Mouse (Mus musculus) CH12.LX (cell line): ENCODE measurements around the gene Sae1. TPM values are rescaled to one million over a fixed set of nuclear protein-coding genes. Genes with fewer than 3 reads are reported as not detected.

Experiments used
- DNase-seq: peaks from one replicate; pipeline ENCODE4 v3.0.0-alpha.2; 2013; ENCODE audit errors: extremely low read depth
- H3K27ac ChIP-seq: 2 replicates; pipeline ENCODE4 v1.5.1; 2012; ENCODE audit warnings: low read depth, mild to moderate bottlenecking, control low read depth, moderate library complexity; ENCODE audit not compliant: insufficient read depth
- H3K27me3 ChIP-seq: replicated peaks from 2 replicates; pipeline ENCODE3; 2012; ENCODE audit warnings: inconsistent platforms
- H3K36me3 ChIP-seq, 2 experiments: replicated peaks in 1 of 2; 2 replicates each; pipeline versions ENCODE3 to v1.6.1; 2012; ENCODE audit warnings: inconsistent platforms in 1 of 2, low read length in 1 of 2, mild to moderate bottlenecking in 1 of 2, mixed read lengths in 1 of 2, moderate library complexity in 1 of 2; ENCODE audit not compliant: control insufficient read depth in 1 of 2, insufficient read depth in 1 of 2
- H3K4me1 ChIP-seq, 2 experiments: 2 replicates each; pipeline ENCODE4 v1.6.1; 2012; ENCODE audit warnings: inconsistent platforms in 1 of 2, moderate library complexity in 1 of 2; ENCODE audit not compliant: insufficient read depth in 2 of 2, control insufficient read depth in 1 of 2
- H3K4me2 ChIP-seq: 2 replicates; pipeline ENCODE4 v1.6.1; 2012; ENCODE audit warnings: low read depth, mild to moderate bottlenecking, control low read depth; ENCODE audit not compliant: poor library complexity, insufficient read depth, severe bottlenecking
- H3K4me3 ChIP-seq, 3 experiments: fragments of 150-350 bp in 1 of 3; sonication (generic) in 1 of 3; replicated peaks in 1 of 3; 2 replicates each; pipeline versions ENCODE3 to v1.5.1; 2011 to 2012; ENCODE audit warnings: low read depth in 2 of 3, low read length in 2 of 3, mild to moderate bottlenecking in 2 of 3, moderate library complexity in 2 of 3, control low read depth in 1 of 3, improper control_type of control experiment in 1 of 3, inconsistent platforms in 1 of 3, mixed read lengths in 1 of 3; ENCODE audit not compliant: poor library complexity in 1 of 3
- H3K79me2 ChIP-seq: replicated peaks from 2 replicates; pipeline ENCODE4 v1.6.1; 2012; ENCODE audit warnings: mild to moderate bottlenecking, moderate library complexity; ENCODE audit not compliant: control insufficient read depth, poor library complexity, insufficient read depth, severe bottlenecking; ENCODE audit errors: extremely low read depth
- H3K9ac ChIP-seq: 2 replicates; pipeline ENCODE4 v1.6.1; 2012; ENCODE audit warnings: low read depth, mild to moderate bottlenecking, control low read depth, moderate library complexity; ENCODE audit not compliant: insufficient read depth
- H3K9me3 ChIP-seq: replicated peaks from 2 replicates; pipeline ENCODE3; 2012; ENCODE audit warnings: low read length, inconsistent platforms, mixed read lengths
- BHLHE40 ChIP-seq: IDR thresholded peaks from 2 replicates; pipeline ENCODE4 v1.6.1; 2011; ENCODE audit warnings: mild to moderate bottlenecking, low read depth, low read length, improper control_type of control experiment
- CHD1 ChIP-seq: IDR thresholded peaks from 2 replicates; pipeline ENCODE4 v1.6.1; 2012; ENCODE audit warnings: low read depth, low read length, improper control_type of control experiment, inconsistent platforms
- CHD2 ChIP-seq: IDR thresholded peaks from 2 replicates; pipeline ENCODE4 v1.6.1; 2011; ENCODE audit warnings: low read length, improper control_type of control experiment
- E2F4 ChIP-seq: IDR thresholded peaks from 2 replicates; pipeline ENCODE4 v1.6.1; 2011; ENCODE audit warnings: low read depth, low read length, improper control_type of control experiment; ENCODE audit not compliant: insufficient replicate concordance
- ELF1 ChIP-seq: IDR thresholded peaks from 2 replicates; pipeline ENCODE4 v1.6.1; 2014; ENCODE audit warnings: low read depth, mild to moderate bottlenecking, inconsistent platforms, low read length, improper control_type of control experiment
- ETS1 ChIP-seq: conservative IDR thresholded peaks from 2 replicates; pipeline ENCODE4 v1.6.1; 2012; ENCODE audit warnings: low read depth, mild to moderate bottlenecking, inconsistent platforms, low read length, improper control_type of control experiment, moderate library complexity
- GABPA ChIP-seq: IDR thresholded peaks from 2 replicates; pipeline ENCODE4 v1.6.1; 2012; ENCODE audit warnings: low read depth, low read length, improper control_type of control experiment, inconsistent platforms; ENCODE audit not compliant: insufficient replicate concordance
- HCFC1 ChIP-seq: IDR thresholded peaks from 2 replicates; pipeline ENCODE4 v1.6.1; 2012; ENCODE audit warnings: low read depth, mild to moderate bottlenecking, inconsistent platforms, low read length, improper control_type of control experiment
- IRF4 ChIP-seq: IDR thresholded peaks from 2 replicates; pipeline ENCODE4 v1.6.1; 2014; ENCODE audit warnings: low read depth, mild to moderate bottlenecking, inconsistent platforms, low read length, improper control_type of control experiment
- JUN ChIP-seq: IDR thresholded peaks from 2 replicates; pipeline ENCODE4 v1.6.1; 2011; ENCODE audit warnings: low read depth, mild to moderate bottlenecking, low read length, improper control_type of control experiment, moderate library complexity; ENCODE audit not compliant: insufficient read depth
- JUND ChIP-seq: conservative IDR thresholded peaks from 2 replicates; pipeline ENCODE4 v1.6.1; 2011; ENCODE audit warnings: low read depth, low read length, improper control_type of control experiment
- KAT2A ChIP-seq: IDR thresholded peaks from 2 replicates; pipeline ENCODE4 v1.6.1; 2012; ENCODE audit warnings: low read length, improper control_type of control experiment, inconsistent platforms; ENCODE audit not compliant: insufficient replicate concordance
- MAFK ChIP-seq: IDR thresholded peaks from 2 replicates; pipeline ENCODE4 v1.6.1; 2011; ENCODE audit warnings: low read length, improper control_type of control experiment; ENCODE audit not compliant: insufficient replicate concordance
- MAX ChIP-seq: IDR thresholded peaks from 2 replicates; pipeline ENCODE4 v1.6.1; 2011; ENCODE audit warnings: low read length, improper control_type of control experiment
- MAZ ChIP-seq: IDR thresholded peaks from 2 replicates; pipeline ENCODE4 v1.6.1; 2012; ENCODE audit warnings: low read depth, mild to moderate bottlenecking, inconsistent platforms, low read length, improper control_type of control experiment, moderate library complexity
- MEF2A ChIP-seq: IDR thresholded peaks from 2 replicates; pipeline ENCODE4 v1.6.1; 2014; ENCODE audit warnings: low read depth, mild to moderate bottlenecking, inconsistent platforms, low read length, improper control_type of control experiment, borderline replicate concordance
- MXI1 ChIP-seq: IDR thresholded peaks from 2 replicates; pipeline ENCODE4 v1.6.1; 2011; ENCODE audit warnings: mild to moderate bottlenecking, low read depth, low read length, improper control_type of control experiment
- NRF1 ChIP-seq: IDR thresholded peaks from 2 replicates; pipeline ENCODE4 v1.6.1; 2014; ENCODE audit warnings: low read depth, mild to moderate bottlenecking, inconsistent platforms, low read length, improper control_type of control experiment, moderate library complexity
- POLR2A ChIP-seq: IDR thresholded peaks from 2 replicates; pipeline ENCODE4 v1.6.1; 2011; ENCODE audit warnings: low read depth, mild to moderate bottlenecking, improper control_type of control experiment, low read length
- POLR2AphosphoS2 ChIP-seq: IDR thresholded peaks from 2 replicates; pipeline ENCODE4 v1.6.1; 2011; ENCODE audit warnings: low read depth, low read length, improper control_type of control experiment
- RAD21 ChIP-seq: IDR thresholded peaks from 2 replicates; pipeline ENCODE4 v1.6.1; 2011; ENCODE audit warnings: low read depth, mild to moderate bottlenecking, low read length, improper control_type of control experiment, moderate library complexity
- RCOR1 ChIP-seq: conservative IDR thresholded peaks from 2 replicates; pipeline ENCODE4 v1.6.1; 2012; ENCODE audit warnings: low read depth, mild to moderate bottlenecking, inconsistent platforms, low read length, improper control_type of control experiment
- SMC3 ChIP-seq: IDR thresholded peaks from 2 replicates; pipeline ENCODE4 v1.6.1; 2011; ENCODE audit warnings: low read depth, low read length, improper control_type of control experiment
- TBP ChIP-seq: conservative IDR thresholded peaks from 2 replicates; pipeline ENCODE4 v1.6.1; 2011; ENCODE audit warnings: low read depth, low read length, improper control_type of control experiment
- UBTF ChIP-seq: IDR thresholded peaks from 2 replicates; pipeline ENCODE4 v1.6.1; 2012; ENCODE audit warnings: low read depth, mild to moderate bottlenecking, inconsistent platforms, low read length, improper control_type of control experiment, moderate library complexity
- USF1 ChIP-seq: IDR thresholded peaks from 2 replicates; pipeline ENCODE4 v1.6.1; 2014; ENCODE audit warnings: low read depth, mild to moderate bottlenecking, inconsistent platforms, low read length, improper control_type of control experiment
- USF2 ChIP-seq: conservative IDR thresholded peaks from 2 replicates; pipeline ENCODE4 v1.6.1; 2011; ENCODE audit warnings: low read depth, low read length, improper control_type of control experiment
- ZC3H11A ChIP-seq: IDR thresholded peaks from 2 replicates; pipeline ENCODE4 v1.6.1; 2012; ENCODE audit warnings: low read depth, mild to moderate bottlenecking, inconsistent platforms, low read length, improper control_type of control experiment
- ZNF384 ChIP-seq: IDR thresholded peaks from 2 replicates; pipeline ENCODE4 v1.6.1; 2012; ENCODE audit warnings: low read depth, low read length, improper control_type of control experiment, inconsistent platforms
- dilution Hi-C: fragments of 300-500 bp; cut with MboI; formaldehyde crosslinking; loops from 2 replicates; pipeline ENCODE4 v1.14.3; 2020; ENCODE audit warnings: low sequenced_read_pairs; ENCODE audit not compliant: extremely low pct_unique_long_range_greater_than_20kb, extremely low pct_ligation_motif_present
- in situ Hi-C: fragments of 300-500 bp; cut with MboI; formaldehyde crosslinking; loops from 3 replicates; pipeline ENCODE4 v1.14.3; 2019; ENCODE audit warnings: low sequenced_read_pairs, low pct_ligation_motif_present, low pct_unique_long_range_greater_than_20kb, mixed read lengths
- polyA plus RNA-seq: library from polyadenylated mRNA; unstranded; fragments of >175 nt; gene quantifications from 2 replicates; pipeline ENCODE4 v1.2.1, GENCODE M21; 2012; ENCODE audit warnings: low read depth; ENCODE audit not compliant: insufficient read length
- total RNA-seq, 2 experiments: library from RNA; depleted of rRNA; stranded (reverse); fragments of 300-350 nt in 1 of 2; fragments of >200 nt in 1 of 2; gene quantifications; 2 replicates each; pipeline ENCODE4 v1.2.3; 2012 to 2014

Gene Sae1
- total and polyA plus RNA-seq, 3 experiments = 146 to 271 (median 160) TPM

GRCm38 (mm10) chr7:16287016-16287415 is 100.6 kb downstream of the Sae1 start:
- Histone ChIP-seq H3K27ac (no peak overlapping the region), H3K4me1 (peaks cover 0 to 14% of the 10 kb centered on the region in 2 experiments; a peak in 2 of 4 replicates), H3K79me2 (peaks cover 12% of the 10 kb centered on the region), H3K36me3 (peaks cover 23 to 28% of the 10 kb centered on the region in 2 experiments), H3K27me3 (no peaks in the 10 kb centered on the region), H3K9ac (peak overlapping the region; percentile 88), H3K4me2 (0 out of 2 replicates have a peak overlapping the region, but pooled peaks have one; percentile 3), H3K4me3 (peak overlapping the region; percentile 62 to 85 (median 71)), H3K9me3 (no peaks in the 10 kb centered on the region)
- in situ Hi-C loops = no loop called here
- dilution Hi-C loops = no loop called here
- DNase-seq = peak; percentile 37
- TF ChIP-seq RCOR1 (no peak), UBTF (no peak), SMC3 (no peak), MAZ (no peak), KAT2A (no peak), TBP (no peak), CHD1 (no peak), RAD21 (no peak), MXI1 (no peak), MAX (no peak), ZC3H11A (no peak), POLR2AphosphoS2 (no peak), ELF1 (no peak)

GRCm38 (mm10) chr7:16286026-16286961 is 101.3 kb downstream of the Sae1 start, which contains the start of gene Ccdc9:
Gene Ccdc9, minus strand, starts transcription at chr7:16286795.
- dilution Hi-C loops (no loop called here), in situ Hi-C loops (no loop called here)
- no peaks in the 10 kb centered on the region for H3K9me3 ChIP-seq
- peak within 1 kb of the TSS; percentile 62 to 85 (median 71) for H3K4me3 ChIP-seq
- peaks cover 27 to 35% of the 10 kb centered on the region in 2 experiments for H3K36me3 ChIP-seq
- peaks cover 0 to 14% of the 10 kb centered on the region in 2 experiments; a peak in 2 of 4 replicates for H3K4me1 ChIP-seq
- DNase-seq = peak; percentile 99
- peak within 1 kb of the TSS; percentile 52 for H3K4me2 ChIP-seq
- no peaks in the 10 kb centered on the region for H3K27me3 ChIP-seq
- H3K9ac ChIP-seq = peak within 1 kb of the TSS; percentile 88
- H3K27ac ChIP-seq = peak within 1 kb of the TSS; percentile 80
- H3K79me2 ChIP-seq = peaks cover 12% of the 10 kb centered on the region
- TF ChIP-seq MAFK = no peak
- no peak for TF ChIP-seq JUND
- no peak; the same call in 1 of the 2 replicates for TF ChIP-seq GABPA
- no peak for TF ChIP-seq E2F4
- peak; percentile 82; the same call in 1 of the 2 replicates for TF ChIP-seq KAT2A
- TF ChIP-seq POLR2A = peak; percentile 85
- peak; percentile 41; the same call in 1 of the 2 replicates for TF ChIP-seq ETS1
- TF ChIP-seq ELF1 = peak; percentile 99
- TF ChIP-seq SMC3 = no peak
- TF ChIP-seq CHD2 = 0 out of 2 replicates have a peak, but pooled peaks have one; percentile 56
- TF ChIP-seq NRF1 = 0 out of 2 replicates have a peak, but pooled peaks have one; percentile 19
- peak; percentile 93 for TF ChIP-seq POLR2AphosphoS2
- TF ChIP-seq BHLHE40 = peak; percentile 78
- TF ChIP-seq MEF2A = no peak
- no peak for TF ChIP-seq RCOR1
- TF ChIP-seq MAX = peak; percentile 96
- peak; percentile 90 for TF ChIP-seq USF2
- TF ChIP-seq IRF4 = peak; percentile 80
- no peak for TF ChIP-seq ZNF384
- TF ChIP-seq HCFC1 = peak; percentile 88
- no peak for TF ChIP-seq JUN
- TF ChIP-seq USF1 = peak; percentile 95
- peak; percentile 97 for TF ChIP-seq TBP
